Mouse (Mus musculus) cerebral cortex, adult 2 months (tissue): ENCODE results near the gene Adrm1.

Experiments
- WGBS: fragments of 180-500 bp; shearing (Covaris S2); methylation state at CpG from one replicate; pipeline ENCODE4 v1.1.7; 2018; 5-methylcytosine and 5-hydroxymethylcytosine counted together

Gene Adrm1

DNA sequence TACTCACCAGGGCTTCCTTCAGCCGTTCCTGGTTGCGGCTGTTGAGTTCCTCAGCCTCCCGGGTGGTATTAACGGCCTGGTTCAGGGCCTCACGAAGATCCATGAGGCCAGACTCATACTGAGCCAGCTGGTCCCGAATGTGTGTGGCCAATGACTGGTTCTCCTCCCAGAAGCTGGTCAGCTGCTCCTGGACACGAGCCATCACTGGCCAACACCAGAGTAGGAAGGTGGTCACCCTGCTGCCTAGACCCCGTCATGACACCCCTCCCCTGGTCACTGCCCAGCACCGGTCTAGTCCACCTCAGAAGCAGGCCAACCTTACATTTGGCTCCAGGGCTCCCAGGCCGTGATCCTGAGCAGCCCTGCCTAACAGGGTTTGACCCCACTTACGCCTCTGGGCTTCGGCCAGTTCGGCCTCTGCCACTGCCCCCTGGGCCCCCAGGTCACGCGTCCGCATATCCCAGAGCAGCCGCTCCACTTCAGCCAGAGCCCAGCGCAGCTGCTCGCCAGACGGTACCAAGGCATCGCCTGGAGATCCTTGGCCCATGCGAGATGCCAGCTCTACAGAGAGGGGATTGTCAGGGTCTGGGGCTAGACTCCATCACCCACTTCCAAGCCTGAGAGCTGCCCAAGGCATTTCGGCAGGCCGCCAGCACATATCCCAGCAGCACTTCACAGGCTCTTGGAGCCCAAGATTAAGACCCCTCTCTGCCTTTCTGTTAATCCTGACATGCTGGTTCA, 12.9 kb downstream of the Adrm1 start:
- WGBS, result 75% methylated on average over 24 of the region's 24 CpGs

DNA sequence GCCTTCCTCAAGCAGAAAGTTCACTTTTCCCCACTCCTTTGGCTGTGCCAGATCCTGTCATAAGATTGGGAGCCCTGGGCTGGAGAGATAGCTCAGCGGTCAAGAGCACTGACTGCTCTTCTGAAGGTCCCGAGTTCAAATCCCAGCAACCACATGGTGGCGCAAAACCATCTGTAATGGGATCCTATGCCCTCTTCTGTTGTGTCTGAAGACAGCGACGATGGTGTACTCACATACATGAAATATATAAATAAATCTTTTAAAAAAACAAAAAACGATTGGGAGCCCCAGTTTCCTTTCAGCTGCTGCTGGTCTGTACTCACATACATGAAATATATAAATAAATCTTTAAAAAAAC, 13.4 kb downstream of the Adrm1 start:
- WGBS, result 72% methylated on average over 6 of the region's 6 CpGs

DNA sequence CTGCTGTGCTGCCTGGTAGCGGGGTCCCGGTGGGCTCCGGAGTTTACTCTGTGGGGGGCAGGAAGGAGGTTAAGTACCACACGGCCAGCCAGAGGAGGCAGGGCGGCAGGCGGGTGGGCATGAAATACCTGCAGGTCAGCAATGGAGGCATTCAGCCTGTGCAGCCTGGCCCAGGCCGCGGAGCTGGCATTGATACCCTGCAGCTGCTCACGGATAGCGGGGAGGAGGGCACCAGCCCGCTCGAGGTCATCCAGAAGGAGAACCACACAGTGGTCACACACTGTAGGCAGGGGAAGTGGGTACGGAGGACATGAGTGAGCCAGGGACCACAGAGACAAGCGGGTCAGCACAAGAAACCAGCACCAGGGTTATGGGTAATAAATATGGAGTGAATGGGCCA, 14.4 kb downstream of the Adrm1 start:
- WGBS, result 91% methylated on average over 14 of the region's 14 CpGs

DNA sequence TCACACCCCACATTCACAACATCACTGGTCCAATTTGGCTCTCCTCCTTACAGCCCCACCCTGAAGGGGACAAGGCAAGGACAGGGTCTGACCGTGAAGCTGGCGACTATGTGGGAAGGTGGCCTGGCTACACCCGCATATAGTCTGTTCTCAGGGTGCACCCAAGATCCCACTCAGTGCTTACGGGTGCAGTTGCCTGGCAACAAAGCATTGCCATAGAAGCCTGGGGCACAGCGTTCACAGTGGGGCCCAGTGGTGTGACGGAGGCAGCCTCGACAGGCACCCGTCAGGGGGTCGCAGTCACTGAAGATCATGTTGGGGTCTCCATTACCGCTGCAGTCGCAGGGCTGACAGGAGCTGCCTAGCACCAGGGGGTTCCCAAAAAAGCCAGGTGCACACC, 16.1 kb downstream of the Adrm1 start:
- WGBS, result 61% methylated on average over 11 of the region's 11 CpGs

DNA sequence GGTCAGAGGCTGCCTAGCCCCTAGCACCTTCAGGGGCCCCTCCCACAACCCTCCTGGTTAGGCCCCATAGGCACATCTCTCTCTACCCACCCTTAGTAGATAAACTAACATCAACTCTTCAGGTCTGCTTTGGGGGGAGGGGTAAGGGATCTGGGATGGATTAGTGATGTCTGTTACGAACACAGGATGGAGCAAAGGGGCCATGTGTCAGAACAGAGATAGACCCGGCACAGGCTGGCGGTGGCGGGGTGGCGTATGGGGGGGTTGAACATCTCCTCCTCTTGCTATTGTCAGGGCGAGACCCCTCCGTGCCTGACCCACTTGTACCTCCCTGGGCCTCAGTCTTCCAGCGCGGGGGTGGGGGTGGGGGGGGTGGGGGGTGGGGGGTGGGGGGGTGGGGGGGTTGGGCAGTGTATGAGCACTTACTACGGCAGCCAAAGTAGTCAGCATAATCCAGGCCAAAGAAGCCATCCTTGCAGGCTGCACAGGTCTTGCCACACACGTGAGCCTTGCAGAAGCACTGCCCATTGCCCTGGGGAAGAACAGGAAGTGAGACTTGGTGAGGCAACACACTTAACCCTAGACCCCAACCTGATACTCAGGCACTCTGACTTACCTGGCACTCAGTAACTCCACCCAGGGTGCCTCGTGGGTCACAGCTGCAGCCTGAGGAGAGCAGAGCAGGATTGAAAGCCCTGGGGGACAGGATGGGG, 25.5 kb downstream of the Adrm1 start:
- 74% methylated on average over 8 of the region's 12 CpGs for WGBS

DNA sequence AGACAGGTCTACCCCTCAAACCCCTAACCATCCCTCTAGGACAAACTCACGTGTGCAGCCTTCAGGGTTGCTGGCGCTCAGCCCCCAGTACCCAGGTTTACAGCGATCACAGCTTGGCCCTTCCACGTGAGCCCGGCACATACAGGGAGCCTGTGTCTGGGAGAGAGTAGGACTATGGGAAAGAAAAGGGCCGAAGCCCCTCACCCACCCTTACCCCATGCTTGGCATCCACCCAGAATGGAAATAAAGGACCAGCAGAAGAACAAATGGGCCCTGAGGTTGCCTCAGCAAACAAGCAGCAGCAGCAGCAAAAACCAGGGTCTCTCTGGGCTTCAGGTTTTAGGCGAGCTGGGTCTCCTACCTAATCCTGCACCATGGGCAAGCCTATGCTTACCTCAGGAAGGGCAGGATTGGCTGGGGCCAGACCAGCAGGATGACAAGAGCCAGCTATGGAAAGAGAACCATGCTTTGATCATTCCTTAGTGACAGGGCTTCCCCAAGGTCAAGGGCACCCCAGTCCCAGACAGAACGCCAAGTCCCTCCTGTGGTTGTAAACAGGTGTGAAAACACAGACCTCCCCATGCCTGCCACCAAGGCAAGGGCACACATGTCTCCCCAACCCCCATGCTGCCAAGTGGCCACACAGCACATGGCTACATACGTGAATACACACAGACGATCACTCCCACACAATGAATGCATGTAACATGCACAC, 26.2 kb downstream of the Adrm1 start:
- WGBS, result 69% methylated on average over 10 of the region's 10 CpGs

DNA sequence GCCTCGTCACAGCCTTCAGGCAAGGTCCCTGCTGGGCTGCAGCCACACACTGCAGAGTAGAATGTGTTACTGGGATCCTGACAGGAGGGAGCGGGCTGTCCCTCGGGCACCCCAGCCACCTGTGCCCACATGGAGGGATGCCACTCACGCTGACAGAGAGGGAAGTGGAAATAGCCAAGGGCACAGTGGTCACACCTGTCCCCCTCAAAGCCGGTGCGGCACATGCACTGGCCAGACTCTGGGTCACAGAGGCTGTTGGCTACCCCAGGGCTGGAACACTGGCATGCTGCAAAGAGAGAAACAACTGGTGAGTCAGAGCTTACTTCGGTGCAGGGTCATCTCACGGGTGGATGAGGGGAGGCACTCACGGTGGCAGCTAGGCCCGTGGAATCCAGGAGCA, 27.5 kb downstream of the Adrm1 start:
- 90% methylated on average over 10 of the region's 10 CpGs for WGBS

DNA sequence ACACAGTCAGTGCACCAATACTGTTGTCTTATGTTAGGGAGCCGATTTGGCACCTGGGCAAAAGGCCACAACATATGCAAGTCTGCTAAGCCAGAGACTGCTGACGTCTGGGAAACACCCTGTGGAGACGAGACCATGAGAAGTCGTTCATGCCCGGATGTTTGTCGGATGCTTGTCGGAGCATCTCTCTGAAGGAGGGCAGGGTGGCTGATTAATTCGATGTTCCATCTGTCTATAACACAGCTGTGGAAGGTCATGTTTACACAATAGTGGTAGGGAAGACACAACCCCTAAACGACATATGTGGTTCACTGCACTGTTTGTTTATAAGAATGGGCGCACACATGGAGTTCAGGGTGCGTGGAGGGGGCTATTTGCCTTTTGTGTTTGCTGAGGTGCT, 29.4 kb downstream of the Adrm1 start:
- 68% methylated on average over 11 of the region's 11 CpGs for WGBS

DNA sequence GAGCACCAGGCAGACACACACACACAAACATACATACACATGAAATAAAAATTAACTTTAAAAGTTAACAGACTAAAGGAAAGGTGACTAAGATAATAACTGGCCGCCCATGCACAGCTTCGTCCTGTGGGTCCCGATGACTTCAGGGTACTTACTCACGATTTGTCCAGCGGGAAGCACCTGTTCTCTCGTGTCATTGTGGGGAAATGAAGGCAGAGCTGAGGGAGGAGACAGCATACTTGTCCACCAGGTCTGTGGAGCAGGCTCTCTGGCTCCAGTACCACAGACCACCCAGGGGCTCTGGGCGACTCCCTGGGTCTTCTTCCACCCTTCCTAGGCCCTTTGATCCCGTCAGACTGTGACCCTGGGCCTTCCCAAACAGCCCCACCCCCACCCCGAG, 30.0 kb downstream of the Adrm1 start:
- 85% methylated on average over 9 of the region's 9 CpGs for WGBS

DNA sequence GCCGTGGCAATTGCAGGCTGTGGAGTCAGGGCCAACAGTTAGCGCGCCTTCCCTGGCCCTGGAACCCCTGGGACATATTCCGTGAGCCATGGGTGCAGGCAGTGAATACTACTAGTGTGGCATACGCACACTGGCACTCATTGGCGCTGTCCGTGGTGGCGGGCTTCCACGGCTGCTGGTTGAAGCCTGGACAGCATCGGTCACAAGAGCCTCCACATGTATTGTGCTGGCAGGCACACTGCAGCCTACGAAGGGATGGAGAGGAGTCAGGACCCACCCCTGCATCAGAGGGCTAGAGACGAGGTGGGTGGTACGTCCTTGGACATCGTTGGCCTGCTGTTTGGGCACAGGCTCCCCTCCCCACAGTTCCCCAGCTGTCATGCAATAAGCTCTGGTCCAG, 31.0 kb downstream of the Adrm1 start:
- 82% methylated on average over 14 of the region's 14 CpGs for WGBS

DNA sequence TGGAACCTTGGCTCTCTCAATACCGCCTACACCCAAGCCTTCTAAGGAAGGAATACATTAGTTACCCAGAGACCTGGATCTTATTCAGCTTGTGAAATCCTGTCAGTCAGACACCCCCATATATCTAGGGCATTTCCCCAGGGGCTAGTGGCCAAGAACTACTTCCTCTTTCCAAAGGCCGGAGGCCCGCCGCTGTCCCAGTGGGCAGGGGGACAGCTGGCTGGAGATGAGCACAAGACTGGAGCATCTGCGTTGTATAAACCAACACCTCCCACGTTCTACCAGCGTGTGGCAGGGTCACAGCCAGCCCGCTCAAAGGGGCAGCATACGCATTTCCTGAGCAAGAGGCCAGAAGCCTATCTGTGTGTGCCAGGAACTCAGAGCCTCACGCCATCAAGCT, 31.5 kb downstream of the Adrm1 start:
- WGBS, result 51% methylated on average over 10 of the region's 10 CpGs

DNA sequence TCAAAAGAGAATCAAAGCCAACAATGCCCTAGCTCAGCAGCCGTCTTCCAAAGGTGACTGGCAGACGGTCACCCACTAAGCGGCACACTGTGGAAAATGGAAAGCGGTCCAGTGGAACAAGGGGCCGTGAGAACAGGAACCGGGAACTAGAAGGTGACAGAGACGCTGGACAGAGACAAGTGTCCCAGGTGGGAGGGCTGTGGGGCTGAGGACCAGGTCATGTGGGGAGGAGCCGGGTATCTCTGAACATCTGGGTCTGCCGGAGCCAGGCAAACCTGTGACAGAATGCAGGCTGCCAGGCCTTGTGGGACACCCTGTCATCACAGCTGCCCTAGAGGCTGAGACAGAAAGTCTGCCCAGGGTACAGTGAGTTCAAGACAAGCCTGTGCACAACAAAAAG, 33.2 kb downstream of the Adrm1 start:
- 94% methylated on average over 9 of the region's 9 CpGs for WGBS

DNA sequence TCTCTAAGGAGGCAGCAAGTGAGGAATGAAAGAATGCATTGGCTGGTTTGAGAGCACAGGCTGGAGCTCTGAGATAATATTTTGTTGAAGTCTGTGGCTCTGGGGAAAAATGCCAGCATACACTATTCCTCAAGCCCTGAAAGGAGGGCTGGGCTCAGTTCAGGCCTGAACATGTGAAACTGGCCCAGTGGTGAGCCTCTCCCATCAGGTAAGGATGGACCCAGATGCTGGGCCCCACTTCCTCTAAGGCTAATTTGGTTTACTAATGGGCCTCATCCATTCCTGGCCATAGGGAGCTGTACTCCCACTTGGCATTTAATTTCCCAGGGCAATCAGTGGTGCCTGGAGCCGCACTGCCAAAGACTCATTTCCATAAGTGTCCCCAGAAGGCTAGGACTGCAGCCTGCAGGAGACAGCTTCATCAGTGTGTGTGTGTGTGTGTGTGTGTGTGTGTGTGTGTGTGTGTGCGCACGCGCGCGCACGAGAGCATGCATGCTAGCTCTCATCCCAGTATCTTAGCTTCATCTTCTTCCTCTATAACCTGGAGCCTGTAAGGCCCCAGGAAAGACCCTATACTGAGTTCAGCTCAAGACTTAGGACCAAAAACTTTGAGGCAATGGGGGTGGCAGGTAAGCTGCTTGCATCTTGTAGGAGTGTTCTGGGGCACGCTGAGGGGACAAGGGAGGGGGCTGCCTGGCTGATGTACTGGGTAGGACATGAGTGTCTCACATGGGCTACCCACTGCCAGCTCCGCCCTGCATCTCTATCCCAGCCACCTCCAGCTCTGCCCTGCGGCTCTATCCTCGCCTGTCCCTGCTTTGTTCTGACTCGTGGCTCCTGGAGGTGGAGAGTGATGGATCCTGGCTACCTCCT, 34.0 kb downstream of the Adrm1 start:
- WGBS, result 69% methylated on average over 12 of the region's 12 CpGs

DNA sequence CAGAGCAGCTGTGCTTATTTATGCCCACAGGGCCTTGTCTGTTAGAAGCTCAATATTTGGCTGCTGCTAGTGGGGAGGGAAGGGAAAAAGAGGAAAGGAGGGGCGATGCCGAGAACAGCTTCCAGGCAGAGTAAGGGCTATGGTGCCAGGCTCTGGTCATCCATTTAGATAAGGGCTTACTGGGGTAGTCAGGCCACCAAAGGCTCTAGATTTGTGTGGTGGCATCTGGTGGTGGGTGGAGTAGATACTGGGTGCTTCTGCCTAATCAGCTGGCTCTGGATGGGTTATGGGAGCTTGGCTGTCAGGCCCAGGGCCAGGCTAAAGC, 34.6 kb downstream of the Adrm1 start:
- WGBS, result 53% methylated on average over 2 of the region's 2 CpGs

DNA sequence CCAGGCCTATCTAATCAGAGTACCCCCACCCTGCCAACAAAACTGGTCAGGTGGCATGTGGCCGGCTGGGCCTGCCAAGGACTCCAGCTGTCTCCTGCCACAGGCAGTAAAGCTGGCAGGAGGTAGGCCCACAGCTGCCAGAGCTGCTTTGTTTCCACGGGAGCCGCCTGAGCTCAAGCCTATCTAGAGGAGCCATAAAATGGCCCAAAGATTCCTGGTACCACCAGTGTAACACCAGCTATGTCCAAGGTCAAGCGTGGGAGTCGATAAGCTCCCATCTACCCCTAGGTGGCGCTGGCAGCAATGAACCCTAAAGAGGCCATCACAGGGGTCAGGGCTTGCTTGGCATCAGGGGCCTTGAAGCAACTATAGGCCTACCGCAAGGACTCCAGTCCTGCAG, 36.6 kb downstream of the Adrm1 start:
- WGBS, result 60% methylated on average over 7 of the region's 7 CpGs

DNA sequence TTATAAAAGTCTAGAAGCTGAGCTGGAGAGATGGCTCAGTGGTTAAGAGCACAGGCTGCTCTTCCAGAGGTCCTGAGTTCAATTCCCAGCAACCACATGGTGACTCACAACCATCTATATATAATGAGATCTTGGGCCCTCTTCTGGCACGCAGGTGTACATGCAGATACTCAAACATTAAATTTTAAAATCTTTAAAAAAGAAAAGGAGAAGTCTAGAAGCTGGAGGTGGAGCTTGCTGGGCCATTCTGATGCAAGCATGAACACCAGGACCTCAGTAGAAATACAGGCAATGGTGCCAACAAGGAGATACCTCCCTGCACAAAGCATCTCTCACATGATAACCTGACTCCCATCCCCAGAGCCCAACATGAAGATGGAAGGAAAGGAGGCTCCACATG, 37.7 kb downstream of the Adrm1 start:
- whole genome bisulfite sequencing, result 81% methylated on average over 1 of the region's 1 CpGs

DNA sequence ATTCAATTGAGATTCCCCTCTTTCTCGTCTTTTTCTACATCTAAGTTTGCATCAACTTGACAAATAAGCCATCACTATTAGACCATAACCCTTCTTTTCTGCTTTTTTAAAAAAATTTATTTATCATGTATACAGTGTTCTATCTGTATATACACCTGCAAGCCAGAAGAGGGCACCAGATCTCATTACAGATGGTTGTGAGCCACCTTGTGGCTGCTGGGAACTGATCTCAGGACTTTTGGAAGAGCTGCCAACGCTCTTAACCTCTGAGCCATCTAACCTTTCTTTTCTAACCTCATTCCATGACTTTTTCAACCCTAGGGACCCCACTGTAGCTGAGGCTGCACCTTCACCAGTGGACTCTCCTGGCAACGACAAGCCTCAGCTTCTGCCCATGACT, 41.0 kb downstream of the Adrm1 start:
- 98% methylated on average over 3 of the region's 3 CpGs for WGBS

DNA sequence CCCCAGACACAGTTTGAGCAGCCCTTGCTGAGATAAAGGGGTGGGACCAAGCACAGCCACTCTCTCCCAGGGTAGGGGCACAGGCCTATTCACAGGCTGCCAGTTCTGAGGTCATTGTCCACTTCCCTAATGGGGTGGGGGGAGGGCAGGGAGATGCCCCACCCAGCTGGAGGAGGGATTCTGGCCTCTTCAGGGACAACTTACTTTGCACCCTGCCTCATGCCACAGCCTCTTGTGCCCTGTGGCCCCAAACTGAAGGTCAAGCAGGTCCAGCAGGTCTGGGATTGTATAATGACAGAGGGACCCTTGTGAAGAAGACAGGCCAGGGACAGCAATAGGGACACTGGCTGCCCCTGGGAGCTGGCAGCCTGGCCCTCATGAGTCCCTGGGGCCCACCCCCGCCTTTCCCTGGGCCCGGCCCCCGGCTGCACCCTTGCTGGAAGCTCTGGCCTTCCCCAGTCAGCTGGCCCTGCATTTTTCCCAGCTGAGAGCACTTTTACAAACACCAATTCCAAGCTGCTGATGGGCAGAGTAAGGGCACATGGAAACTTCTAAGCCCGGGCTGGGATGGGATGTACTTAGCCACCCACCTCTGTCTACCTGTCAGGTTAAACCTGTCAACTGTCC, 43.2 kb downstream of the Adrm1 start:
- 61% methylated on average over 4 of the region's 4 CpGs for WGBS

DNA sequence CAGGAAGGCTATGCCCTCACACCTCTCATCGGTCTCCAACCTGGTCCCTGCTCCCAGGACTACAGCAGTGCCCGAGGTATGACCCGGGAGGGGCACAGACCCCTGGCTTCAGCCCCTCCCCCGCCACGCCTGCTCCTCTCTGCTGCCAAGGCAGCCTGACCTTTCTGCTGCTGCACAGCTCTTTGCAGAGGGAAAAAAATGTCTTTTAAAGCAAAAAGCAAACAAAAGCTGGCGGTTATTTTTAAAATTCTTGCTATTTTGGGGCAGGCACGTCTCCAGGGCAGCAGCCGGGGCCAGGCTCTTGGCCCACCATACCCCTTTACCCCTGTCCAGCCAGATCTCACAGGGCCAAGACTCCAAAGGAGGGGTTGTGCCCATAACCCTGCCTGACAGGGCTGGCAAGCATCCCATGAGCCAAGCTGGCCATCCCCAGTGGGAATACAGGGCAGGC, 43.8 kb downstream of the Adrm1 start:
- 50% methylated on average over 8 of the region's 8 CpGs for WGBS

DNA sequence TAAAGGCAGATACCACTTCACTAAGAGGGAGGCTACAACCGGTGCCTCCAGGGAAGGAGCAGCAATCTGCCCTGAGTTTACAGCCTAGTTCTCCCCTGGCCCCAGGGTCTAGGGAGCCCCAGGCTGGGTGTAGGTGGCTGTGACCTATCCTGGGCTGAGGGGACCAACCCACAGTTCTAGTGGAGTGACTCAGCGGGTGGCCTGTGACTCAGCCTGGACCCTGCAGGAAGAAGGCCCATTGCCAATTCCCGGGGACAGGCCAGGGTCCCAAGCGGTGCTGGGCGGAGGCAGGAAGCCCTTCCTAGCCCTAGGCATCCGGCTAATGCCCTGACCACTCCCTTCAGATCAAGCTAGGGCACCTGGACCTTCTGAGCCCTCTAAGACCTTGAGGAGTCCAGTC, 44.7 kb downstream of the Adrm1 start:
- WGBS, result 67% methylated on average over 6 of the region's 6 CpGs

DNA sequence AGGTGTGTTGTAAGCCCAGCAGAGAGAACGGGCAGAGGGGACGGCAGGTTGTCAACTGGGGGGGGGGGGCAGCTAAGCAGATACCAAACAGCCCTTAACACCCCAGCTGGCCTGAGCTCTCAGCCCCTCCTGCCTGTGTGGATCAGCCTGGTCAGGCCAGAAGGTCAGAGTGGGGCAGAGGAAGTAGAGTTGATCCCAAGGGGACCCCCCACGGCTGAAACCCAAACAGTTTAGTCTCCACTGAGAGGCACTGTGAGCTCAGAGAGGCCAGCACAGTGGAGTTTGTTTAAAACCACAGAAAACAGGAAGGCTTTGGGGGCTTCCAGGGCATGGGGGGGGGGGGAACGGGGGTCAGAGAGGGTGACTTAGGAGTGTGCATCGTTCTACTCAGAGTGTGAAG, 45.6 kb downstream of the Adrm1 start:
- WGBS, result 69% methylated on average over 5 of the region's 5 CpGs

DNA sequence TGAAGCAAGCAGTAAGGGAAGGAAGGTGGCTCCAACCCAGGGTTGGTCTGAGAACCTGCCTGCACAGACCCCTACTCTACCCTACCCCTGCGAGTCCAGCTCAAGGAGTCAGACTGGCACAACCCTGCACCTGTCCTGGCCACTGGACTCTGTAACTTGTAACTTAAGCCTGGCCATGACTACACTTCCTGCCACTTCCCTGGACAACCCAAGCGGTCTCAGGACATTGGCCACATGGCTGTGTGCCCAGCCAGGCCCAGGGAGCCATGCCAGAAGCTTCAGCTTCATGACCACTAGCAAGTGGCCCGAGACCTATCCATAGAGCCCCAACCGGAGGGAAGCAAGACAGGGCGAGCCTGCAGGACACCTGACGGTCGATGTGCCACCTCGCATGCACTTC, 46.3 kb downstream of the Adrm1 start:
- WGBS, result 76% methylated on average over 8 of the region's 8 CpGs
